Mouse (Mus musculus) heart, adult 18-20 months (tissue): ENCODE measurements around the gene H2-M11. TPM values are rescaled to one million over a fixed set of nuclear protein-coding genes. Genes with fewer than 3 reads are reported as not detected.

Experiments
- DNase-seq, 2 experiments: peaks; one replicate each; pipeline ENCODE4 v3.0.0; 2021 to 2022; ENCODE audit warnings: mixed read lengths in 1 of 2
- long read RNA-seq, 2 experiments: library from polyadenylated mRNA; stranded (forward); transcript quantifications; one replicate each; pipeline ENCODE4 v2.0.0; 2021
- total RNA-seq, 2 experiments: library from RNA; stranded (reverse); gene quantifications; 2 replicates each; pipeline ENCODE4 v1.2.3; 2021

H2-M11 gene
- total RNA-seq = not detected
- long read RNA-seq, experiment 1 = 0 reads
- long read RNA-seq, experiment 2 = 0 reads

DNA sequence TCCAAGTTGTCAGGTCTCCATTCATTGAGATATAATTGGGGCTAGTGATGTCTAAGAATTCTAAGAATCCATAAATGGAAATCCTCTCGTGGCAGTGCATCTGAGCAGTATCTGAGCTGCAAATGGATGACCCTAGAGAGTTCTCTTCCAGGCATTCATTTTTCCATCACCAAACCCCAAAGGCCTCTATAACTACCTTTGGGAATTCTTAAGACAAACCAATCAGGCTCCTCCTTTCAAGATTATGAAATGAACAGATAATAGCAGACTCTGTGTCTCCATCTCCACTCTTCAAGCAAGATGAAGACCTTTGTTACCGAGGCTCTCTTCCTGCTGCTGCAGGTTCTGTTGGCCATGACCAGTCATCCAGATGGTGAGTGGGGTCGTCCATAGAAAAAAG is at the start of gene H2-M11:
Gene H2-M11 (plus strand): TSS at position 301 of the 400 bp plus-strand sequence.
- DNase-seq = no peak

GRCm38 (mm10) chr17:36500435-36500834 is 46.4 kb upstream of the H2-M11 start:
- DNase-seq = no peak

- no peak for DNase-seq
Measured at GRCm38 (mm10) chr17:36503910-36504309, 43.0 kb upstream of the H2-M11 start.

Other genes starting within 250 kb of the H2-M11 start
- not detected for gene H2-M10.1, start 220.9 kb upstream of the H2-M11 start, total RNA-seq
- not detected for gene H2-M10.3, start 178.7 kb upstream of the H2-M11 start, total RNA-seq
- not detected for gene H2-M10.4, start 84.7 kb upstream of the H2-M11 start, total RNA-seq
- not detected for gene H2-M9, start 95.6 kb downstream of the H2-M11 start, total RNA-seq
- gene H2-M1, start 125.1 kb downstream of the H2-M11 start, total RNA-seq = not detected
- not detected for gene H2-M10.5, start 225.8 kb downstream of the H2-M11 start, total RNA-seq